Mouse (Mus musculus): Measurements from ENCODE around the gene Pim3.

The Pim3 gene

DNA sequence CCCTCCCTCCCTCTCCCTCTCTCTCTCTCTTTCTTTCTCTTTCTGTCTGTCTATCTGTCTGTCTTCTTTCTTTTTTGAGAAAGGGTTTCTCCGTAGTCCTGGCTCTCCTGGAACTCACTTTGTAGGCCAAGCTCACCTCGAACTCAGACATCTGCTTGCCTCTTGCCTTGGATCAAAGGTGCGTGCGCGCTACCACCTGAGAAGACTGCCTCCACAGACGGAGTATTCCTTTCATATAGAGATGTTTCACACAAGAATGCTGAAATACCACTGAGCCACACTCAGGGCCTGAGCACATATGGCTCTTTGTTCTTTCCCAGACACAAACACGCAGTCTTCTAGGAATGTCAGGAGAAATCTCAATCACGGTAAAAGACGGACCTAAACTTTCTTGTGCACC is 21.4 kb downstream of the Pim3 start:
- DNase-seq = no peak

DNA sequence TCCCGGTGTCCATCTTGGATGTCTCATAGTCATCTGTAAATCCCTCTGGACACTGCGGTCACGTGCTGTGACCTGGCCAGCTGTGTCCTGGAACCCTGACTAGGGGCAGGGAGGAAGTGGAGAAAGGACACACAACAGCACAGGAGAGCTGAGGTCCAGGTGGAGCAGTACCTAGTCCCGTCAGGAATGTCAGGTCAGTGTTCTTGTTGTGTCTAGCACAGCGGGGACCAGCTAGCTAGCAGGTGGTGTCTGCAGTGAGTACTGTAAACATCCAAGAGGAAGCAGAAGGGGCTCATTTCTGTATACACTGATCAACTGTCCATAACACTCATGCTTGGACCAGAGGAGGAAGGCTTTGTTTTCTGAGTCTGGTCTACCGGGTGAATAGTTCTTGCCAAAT is 23.4 kb downstream of the Pim3 start:
- DNase-seq = no peak

DNA sequence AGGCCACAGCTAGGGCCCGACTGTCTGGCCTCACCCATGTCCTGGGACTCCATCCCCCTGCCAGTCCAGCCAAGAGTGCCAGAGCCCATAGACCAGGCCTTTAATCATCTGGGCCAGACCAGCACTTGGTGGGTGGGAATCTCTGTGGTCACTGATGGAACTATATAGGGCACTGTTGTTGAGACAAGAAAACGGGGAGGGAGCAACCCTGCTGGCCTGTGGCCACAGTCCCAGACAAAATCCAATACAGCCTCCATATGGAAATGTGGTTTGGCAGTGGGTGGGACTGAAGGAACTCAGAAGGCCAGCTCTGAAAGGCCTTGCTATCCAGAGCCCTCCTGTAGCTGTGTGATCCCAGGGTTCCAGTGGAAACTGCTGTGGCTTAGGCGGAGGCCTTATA is 27.0 kb downstream of the Pim3 start:
- no peak for DNase-seq

DNA sequence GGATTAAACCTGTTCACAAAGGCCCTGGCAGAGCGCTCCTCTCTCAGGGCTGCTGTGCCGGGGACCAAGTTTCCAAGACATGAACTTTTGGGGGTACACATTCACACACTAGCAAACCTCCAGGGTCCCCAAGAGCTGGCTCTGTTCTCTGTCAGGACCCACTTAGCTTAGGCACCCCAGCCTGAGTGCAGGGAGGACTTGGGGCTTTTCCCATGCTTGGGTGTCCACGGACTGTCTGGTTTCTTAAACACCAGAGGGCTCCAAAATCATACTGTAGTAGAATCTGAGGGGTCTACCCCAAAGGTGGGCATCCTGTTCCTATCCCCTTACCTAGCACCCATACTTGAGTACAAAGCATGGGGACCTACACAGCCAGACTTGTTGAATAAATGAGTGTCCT is 28.0 kb downstream of the Pim3 start:
- DNase-seq = no peak

DNA sequence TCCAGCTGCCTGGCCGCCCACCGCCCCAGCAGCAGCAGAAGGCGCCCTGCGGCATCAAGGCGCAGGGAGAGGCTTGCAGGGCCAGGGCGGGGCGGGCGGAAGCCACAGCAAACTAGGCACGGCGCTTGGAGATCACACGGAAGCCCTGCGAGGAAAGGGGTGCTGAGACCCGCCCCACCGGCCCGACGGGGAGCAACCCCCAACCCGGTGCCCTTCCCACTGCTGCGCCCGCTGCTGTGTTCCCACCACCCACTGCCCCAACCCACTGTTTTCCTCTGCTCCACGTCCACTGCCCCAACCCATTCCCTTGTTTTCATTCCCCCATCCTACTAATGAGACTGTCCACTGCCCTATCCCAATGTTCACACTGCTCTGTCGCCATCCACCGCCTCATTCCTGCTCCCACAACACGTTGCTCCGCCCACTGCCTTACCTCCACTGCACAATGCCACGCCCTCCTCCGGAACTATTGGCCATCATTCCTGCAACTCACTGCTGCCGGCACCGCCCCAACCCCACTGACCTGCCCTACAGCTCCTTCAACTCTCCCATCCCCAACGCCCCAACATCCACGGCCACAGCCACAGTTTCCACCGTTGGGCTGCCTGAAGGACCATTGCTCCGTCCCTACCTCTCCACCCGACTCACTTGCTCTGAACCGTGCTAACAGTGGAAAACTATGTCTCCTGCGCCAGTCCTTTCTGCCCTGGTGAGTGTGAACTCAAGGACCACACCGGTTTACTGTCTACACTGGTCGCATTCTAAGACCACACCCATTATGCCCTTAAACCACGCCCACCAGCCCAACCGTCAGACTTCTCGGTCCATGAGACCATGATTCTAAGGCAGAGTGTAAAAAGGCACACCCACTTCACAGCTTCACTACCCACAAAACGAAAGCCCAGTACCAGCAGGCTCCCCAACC is 29.0 kb downstream of the Pim3 start:
- DNase-seq = peak; percentile 90

DNA sequence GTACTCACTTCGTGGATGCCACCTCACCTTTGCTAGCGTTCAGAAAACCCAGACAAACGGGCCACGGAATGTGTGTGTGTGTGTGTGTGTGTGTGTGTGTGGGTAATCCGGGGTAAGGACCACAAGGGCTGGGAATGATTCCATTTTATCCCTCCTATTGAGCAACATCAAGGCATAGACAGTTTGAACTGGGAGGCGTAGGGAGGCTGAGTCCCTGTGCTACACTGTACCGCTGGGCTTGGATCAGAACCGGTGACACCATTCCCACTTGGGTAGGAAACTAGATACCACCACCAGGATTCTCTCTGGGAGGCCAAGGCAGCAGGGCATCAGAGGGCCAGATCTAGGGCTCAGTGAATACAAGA is 29.7 kb downstream of the Pim3 start:
- DNase-seq = no peak

DNA sequence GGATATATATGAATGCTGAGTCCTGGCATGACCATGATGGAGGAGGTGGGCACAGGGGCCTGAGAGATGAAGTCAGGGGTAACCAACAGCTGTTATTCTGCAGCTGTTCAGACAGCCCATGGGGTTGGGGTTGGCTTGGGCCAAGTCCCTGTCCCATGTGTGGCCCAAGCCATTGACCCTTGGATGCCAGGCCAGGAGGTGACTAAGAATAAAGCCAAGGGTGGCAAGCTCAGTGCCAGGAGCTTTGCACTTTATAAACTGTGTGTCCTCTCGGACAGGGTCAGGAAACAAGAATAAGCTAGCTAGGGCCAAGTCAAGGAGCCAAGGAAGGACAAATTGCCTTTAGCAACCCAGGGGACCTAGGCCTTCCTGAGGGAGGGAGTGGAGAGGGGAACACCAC is 30.3 kb downstream of the Pim3 start:
- DNase-seq = no peak

DNA sequence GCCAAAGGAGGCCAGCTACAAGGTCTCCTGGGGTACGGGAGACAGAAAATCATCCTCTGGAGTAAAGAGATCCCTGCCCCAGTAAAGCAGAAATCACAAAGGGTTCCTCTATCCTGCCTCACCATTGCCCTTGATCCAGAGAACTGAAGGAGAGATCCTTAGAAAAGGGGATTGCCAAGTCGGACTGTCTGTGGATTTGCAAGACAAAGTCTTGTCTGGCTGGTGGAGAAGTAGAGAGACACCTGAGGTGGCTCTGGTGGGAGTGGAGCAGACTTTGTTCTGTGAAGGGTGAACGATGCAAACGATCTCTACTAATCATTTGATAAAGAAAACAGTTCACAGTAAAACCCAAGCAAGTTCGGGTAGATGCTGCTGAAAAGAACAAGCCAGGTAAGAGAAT is 30.9 kb downstream of the Pim3 start:
- no peak for DNase-seq

DNA sequence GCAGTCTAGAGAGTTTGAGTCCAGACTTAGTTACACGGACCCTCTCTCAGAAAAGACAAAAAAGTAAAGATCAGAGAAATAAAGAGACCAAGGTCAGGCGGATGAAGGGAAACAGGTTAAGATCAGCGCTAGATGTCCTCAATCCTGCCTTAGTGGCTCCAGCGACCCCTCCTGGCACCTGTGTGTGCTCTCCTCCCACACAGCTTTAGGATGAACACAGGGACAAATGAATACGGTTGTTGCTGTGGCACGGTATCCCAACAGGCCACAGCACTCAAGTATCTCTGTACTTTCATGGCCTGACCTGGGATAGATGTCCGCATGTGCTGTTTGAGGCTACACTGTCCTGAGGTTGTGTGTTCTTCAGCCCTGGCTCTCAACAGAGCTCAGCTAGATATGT is 33.1 kb downstream of the Pim3 start:
- DNase-seq = no peak

DNA sequence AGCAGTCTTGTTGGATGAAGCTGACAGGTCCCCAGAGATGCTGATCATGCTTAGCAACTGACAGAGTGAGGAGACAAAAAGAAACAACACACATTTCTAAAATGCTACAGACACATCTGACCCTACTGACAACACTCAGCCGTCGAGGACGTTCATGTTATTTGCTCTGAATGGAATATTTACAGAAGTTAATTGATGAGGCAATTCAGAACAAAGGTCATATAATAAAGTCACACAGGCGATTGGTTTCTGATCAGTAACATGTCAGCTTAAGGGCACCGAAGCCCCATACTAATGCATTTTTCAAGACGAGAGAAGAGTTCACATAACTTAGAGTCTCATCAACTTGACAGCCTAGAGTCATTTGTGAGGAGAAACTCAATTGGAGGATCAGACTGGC is 33.9 kb downstream of the Pim3 start:
- no peak for DNase-seq

DNA sequence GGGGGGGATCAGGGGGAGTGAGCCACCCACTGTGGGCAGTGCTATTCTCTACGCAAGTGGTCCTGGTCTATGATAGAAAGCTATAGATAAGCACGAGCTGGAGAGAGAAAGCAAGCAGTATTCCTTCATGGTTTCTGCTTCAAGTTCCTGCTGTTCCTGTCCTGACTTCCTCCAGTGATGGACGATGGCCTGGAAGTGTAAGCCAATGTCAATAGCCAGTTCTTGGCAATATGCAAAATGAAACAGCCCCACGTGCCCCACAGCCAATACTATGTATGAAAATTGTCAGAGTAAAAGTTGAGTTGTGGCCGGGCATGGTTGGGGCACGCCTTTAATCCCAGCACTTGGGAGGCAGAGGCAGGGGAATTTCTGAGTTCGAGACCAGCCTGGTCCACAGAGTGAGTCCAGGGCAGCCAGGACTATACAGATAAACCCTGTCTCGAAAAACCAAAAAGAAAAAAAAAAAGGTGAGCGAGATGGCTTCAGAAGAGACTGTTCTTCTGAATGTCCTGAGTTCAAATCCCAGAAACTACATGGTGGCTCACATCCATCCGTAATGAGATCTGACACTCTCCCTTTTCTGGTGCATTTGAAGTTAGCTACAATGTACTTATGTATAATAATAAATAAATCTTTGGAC is 34.5 kb downstream of the Pim3 start:
- DNase-seq = no peak

DNA sequence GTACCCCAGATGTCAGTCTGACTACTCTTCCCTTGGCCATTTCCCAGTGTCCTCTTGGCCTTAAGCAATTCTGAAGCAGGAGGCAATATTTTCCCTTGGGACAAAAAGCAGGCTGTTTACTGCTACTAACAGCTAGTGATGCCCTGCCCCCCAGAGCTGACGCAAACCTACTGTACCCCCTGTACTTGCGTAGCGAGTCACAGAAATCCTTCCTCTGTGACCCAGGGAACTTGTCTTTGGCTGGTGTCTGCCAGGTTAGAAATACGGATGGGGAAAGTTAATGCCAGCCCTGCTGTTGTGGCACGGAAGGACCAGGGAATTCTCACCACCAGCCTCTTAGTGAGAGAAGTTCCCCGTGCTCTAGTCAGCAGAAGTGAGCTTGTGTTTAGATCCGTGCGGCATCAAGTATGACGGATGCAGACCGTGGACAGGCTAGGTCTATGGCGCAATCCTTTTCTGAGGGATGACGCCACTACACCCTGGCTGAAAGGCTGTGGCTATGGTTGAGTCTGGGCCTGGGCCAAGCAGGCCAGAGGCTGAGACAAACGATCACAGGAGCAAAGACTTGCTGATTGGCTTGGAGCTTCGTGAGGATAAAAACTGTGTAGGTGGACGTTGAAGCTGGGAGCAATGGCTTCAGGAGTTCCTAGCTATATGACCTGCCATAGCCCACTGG is 40.4 kb downstream of the Pim3 start:
- no peak for DNase-seq

DNA sequence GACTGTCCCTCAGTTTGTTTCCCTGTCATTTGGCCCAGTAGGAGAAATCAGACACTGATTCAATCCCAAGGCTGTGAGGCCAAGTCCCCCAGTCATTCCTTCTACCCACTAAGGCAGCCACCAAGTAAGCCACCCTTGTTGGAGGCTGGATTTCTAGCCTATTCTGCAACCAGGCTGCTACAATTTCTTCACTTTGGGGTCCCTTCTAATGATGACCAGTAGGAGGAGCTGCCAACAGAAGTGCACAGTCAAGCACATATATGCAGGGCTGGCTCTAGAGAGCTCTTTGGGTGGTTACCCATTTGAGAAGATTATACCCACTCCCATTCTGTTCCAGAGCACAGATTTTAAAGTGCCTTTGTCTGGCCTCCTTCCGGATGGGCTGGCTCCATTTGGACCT is 41.1 kb downstream of the Pim3 start:
- DNase-seq = no peak

DNA sequence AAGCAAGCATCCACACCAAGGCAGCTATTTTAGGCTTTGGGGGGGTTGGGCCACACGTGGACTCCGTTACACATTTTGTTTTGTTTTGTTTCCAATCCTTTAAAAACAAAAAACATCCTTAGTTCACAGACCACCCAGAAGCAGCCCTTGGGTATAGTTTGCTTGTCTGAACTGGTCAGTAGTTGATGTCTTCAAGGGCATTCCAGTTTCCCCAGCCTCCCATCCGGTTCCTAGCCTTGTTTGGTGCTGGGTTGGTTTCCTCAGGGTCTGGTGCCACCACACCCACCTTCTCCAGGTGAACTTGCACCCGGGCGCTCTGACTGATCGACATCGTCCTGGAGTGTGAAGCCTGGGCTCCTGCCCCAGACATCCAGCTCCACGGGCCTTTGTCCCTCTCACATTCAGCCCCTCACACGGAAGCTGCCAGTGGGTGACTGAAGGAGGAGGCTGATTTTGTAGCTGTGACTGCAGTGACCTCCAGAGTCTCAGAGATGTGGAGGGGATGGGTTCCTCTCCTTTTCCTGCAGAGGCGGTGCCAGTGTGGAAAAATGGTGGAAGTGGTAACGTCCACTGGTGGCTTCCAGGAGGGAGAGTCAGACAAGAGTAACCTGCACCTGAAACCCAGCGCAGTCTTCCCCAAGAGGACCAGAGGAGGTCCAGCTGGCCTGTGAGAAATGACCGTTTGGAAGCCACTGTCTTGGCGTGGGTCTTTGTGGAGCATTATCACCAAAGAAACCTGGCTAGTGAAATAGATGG is 42.2 kb downstream of the Pim3 start:
- DNase-seq = no peak

DNA sequence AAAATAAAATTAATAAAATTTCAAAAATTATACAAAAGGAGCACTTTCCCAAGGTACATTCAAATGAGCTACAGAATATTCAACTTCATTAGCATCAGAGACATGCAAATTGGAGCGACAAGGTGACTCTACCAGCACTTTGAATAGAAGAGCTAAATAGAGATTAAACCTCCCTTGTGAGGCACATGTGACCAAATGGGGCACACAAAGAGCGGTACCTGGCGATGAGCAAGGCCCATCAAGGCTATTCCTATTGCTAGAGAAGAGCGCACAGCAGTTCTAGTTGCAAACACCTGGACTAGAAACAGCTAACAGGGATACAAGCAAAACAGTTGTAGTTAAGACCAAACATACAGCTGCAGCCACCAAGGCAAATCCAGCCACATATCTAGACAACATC is 44.4 kb downstream of the Pim3 start:
- no peak for DNase-seq

DNA sequence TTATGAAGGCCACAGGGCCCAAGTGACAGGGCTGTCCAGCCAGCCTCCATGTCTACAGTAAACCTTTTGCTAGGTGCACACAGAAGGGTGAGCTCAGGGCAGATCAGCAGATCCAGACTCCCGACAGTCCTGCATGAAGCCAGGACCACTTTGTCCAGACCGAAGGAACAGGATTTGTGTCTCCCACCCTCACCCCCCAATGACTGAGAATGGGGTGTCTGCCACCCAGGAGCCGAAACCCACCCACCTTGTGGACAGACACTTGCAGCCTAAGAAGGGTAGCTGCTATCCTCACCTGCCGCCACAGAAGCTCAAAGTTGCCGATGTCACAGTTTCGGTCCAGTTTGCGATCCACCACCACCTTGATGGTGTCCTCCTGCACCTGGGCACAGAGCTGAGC is 53.1 kb downstream of the Pim3 start:
- no peak for DNase-seq
